Mouse (Mus musculus) retina, adult 2 months (tissue): Measurements from ENCODE around the gene Abcc4.

Experiments used
- DNase-seq: peaks from one replicate; pipeline ENCODE4 v3.0.0-alpha.2; 2012; ENCODE audit warnings: low read depth, low spot score

The Abcc4 gene

DNA sequence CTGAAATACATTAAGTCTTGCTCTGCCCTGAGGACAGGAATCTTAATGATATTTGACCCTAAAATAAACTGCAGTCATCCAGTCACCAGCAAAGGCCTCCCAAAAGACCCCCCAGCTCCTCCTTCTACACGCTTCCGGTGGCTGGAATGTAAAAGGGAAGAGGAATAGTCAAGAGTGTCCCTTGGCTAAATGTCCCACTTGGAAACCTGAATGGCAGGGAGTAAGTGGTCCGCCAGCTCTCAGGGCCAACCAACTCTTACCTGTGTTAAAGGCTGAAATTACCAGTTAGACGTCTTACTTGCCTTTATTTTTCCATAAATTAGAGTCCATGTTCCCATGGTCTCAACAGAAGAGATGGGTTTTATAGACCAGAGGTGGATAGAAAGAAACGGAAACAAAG, 6.9 kb upstream of the Abcc4 start:
- DNase-seq = no peak

GRCm38 (mm10) chr14:118710945-118711344, 4.9 kb upstream of the Abcc4 start:
- DNase-seq = no peak

DNA sequence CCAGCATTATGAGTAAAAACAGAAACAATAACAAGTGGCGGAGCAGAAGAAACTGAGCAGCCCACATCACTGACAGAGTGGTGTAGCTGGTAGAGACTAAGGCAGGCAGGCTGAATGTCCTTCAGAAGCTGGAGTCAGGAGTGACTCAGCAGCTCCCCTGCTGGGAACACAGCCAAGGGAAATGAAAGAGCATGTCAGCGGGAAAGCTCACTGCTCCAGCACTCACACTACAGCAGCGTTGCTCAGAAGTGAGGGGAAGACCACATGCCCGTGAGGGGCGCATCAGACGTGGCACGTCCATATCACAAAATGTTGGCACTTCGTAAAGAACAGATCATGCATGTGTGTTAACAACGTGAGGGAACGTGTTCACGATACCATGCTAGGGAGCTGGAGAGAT, 3.7 kb upstream of the Abcc4 start:
- DNase-seq = peak; percentile 23

DNA sequence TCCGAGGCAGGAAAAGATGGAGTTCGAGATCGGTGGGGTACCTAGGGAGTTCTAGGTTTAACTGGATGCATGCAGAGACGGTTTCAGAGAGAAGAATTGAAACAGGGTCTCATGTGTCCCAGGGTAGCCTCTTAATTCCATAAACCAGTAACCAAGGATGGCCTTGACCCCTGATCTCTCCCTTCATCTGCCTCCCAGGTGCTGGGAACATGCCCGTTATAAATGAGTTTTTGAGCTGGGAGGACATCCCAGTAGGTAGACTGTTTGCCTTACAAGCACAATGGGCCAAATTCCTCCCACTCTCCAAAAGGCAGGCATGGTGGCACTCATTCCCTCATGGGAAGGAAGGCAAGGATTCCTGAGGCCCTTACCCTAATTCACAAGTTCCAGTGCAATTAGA, 2.1 kb upstream of the Abcc4 start:
- DNase-seq = no peak

DNA sequence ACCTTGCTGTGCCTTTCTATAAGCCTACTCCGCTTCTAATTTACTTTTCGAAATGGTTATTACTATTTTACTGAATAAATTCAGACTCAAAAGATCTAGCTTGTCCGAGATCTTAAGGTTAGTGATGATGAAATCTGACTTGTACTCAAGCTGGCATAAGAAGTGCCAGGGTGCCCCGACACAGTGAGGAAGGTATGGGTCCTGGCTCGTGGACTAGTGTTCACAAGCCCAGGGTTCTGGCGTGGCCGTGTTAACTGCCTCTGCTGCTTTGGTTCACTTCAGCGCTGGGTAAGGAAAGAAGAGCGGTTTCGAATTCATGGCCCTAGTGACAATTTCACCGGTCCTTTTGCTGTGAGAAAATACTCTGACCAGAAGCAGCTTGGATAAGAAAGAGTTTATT, 943 bp upstream of the Abcc4 start:
- no peak for DNase-seq

- DNase-seq = no peak
Observed at GRCm38 (mm10) chr14:118705465-118705807, 583 bp downstream of the Abcc4 start.

DNA sequence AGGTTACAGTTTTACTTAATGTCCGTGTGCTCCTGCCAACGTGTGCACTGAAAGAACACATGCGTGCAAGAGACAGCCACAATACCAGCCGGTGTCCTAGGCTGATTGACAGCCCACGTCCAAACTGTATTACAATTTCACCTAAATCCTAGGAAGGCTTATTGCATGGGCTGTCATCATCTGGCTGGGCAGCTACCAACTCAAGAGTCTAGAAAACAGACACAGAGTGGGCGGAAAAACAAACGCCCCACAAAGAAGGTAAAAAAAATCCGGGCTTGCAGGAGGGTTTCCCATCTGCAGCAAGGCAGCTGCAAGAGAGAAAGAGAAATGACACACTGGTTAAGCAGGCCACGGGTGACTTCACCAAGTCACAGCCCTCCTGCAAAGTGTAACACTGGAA, 2.7 kb downstream of the Abcc4 start:
- no peak for DNase-seq

- no peak for DNase-seq
Observed at GRCm38 (mm10) chr14:118701991-118702608, 3.9 kb downstream of the Abcc4 start.

GRCm38 (mm10) chr14:118700576-118700975, 5.4 kb downstream of the Abcc4 start:
- DNase-seq = no peak

- no peak for DNase-seq
Observed at GRCm38 (mm10) chr14:118699963-118700362, 6.1 kb downstream of the Abcc4 start.

- no peak for DNase-seq
Observed at GRCm38 (mm10) chr14:118699508-118699907, 6.5 kb downstream of the Abcc4 start.

DNA sequence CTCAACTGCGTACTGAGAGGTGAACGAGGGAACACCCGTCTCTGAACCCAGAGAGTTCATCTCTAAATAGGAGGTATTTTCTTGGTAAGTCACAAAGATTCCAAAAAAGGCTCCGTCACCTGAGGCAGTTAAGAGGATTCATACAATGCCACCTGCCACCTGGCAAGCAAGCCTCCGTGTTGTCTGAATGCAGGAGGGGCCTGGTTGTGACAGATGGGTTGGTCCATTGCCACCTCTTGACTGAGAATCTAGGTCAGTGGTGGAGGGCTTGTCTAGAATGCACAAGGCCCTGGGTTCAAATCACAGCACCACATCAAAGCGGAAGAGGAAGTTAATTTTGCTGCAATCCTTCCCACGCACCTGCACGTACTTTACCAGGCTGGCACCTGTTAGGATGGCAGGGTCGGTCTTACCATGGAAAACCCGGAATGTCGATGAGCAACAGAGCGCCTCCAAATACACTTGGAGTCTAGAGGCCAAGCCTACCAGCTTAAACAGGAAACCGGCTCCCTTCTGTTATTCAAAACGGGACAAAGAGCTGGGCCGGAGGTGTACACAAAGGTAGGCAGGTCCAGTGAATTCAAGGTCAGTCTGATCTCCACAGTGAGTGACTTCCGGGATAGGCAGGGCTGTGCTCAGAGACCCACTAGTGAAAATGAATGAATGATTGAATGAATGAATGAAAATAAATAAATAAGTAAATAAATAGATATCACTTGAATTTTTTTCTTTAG, 9.3 kb downstream of the Abcc4 start:
- no peak for DNase-seq

GRCm38 (mm10) chr14:118695866-118696265, 10.2 kb downstream of the Abcc4 start:
- DNase-seq = no peak

GRCm38 (mm10) chr14:118694321-118694720, 11.7 kb downstream of the Abcc4 start:
- no peak for DNase-seq

DNA sequence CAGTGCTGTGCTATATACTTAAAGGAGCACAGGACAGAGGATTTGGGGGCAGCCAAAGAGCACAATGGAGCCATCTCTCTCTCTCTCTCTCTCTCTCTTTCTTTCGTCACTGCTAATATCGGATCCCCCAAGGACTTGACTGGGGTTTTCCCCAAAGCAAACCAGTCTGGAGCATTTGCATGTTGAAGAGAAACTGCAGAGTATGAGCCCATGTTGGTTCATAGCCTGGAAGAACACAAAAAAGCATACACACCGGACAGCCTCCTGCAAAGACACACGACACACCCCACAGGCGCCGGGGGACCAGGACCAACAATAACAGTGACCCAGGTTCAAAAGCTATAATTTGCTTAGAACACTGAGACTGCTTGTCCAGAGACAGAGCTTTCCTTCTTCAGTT, 14.1 kb downstream of the Abcc4 start:
- no peak for DNase-seq

GRCm38 (mm10) chr14:118691404-118691803, 14.6 kb downstream of the Abcc4 start:
- DNase-seq = no peak

GRCm38 (mm10) chr14:118690921-118691320, 15.1 kb downstream of the Abcc4 start:
- DNase-seq = no peak

GRCm38 (mm10) chr14:118690336-118690735, 15.7 kb downstream of the Abcc4 start:
- no peak for DNase-seq

- DNase-seq = no peak
Observed at GRCm38 (mm10) chr14:118688643-118689042, 17.4 kb downstream of the Abcc4 start.

DNA sequence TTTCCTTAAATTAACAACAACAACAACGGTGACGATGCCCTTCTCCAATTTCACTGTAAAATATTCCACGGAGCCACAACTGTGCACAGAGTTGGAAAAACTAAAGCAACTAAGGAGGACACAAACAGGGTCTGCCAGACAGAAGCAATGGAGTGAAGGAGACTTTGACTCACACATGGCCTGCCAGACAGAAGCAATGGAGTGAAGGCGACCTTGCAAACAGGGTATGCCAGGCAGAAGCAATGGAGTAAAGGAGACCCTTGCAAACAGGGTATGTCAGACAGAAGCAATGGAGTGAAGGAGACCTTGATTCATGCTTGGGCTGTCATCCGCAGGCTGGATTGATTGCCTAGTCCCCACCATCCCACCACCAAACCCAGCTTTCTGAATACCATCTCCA, 19.2 kb downstream of the Abcc4 start:
- no peak for DNase-seq

DNA sequence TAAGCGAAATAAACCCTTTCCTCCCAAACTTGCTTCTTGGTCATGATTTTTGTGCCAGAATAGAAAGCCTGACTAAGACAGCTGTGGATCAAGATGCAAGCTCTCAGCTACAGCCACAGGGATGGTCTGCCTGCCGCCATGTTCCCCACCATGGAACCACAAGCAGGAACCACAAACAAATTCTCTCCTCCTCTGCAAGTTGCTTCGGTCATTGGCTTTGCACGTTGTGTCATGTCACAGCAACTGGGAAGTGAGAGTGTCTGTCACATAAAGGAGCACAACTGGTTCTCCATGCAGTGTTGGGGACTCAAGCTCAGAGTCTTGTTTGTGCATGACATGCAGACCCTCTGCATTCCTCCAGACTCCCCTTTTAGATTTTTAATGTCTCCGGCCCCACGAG, 20.4 kb downstream of the Abcc4 start:
- DNase-seq = no peak

DNA sequence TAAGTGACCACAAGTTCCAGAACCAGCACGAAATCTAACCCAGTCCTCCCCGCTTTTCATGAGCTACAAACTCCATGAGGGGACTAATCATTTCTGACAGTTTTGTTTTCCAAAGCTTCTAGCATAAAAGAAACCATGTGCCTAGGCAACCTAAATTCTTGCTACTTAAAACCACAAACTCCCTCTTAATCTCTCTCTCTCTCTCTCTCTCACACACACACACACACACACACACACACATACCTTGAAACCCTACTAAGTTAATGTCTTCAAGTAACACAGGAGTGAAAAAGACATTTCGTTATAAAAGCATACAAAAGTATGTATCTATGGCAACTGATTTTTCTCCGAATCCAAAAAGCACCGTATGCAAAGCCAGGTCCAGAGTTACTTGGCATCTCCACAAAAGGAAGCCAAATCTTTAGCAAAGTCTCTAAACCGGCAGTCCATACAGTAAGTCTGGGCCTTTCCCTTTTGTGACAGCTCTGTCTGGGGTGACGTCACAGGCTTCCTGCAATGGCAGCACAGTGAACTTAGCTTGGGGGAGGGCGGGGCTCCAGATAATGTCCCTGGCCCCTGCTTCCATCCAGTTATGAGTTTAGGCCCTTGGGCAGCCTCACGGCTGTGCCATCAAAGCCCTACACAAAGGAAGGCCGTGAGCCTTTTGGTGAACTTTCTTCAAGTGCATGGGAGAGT, 23.5 kb downstream of the Abcc4 start:
- DNase-seq = no peak

DNA sequence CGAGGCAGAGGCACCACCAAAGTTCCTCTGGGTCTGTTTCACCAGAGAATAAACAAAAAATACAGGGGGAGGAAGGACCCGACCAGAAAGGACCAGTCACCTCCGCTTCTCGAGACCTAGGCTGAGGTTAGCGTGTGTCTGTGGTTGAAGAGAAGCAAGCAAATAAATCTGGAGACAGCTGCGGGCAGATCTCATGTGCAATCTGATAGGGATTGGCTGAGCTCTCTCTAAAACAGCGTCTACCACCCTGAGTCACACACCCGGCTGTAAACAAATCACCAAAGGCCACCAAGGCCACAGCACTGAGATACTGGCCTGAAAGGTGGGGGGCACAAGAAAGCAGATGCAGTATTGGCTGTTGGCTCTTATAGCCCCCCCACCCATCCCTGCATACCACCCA, 24.9 kb downstream of the Abcc4 start:
- no peak for DNase-seq
